Mouse (Mus musculus) MEL (cell line): ENCODE data around the gene Gm20388. TPM values are rescaled to one million over a fixed set of nuclear protein-coding genes. Genes with fewer than 3 reads are reported as not detected.

Source experiments
- DNase-seq: peaks from one replicate; pipeline ENCODE4 v3.0.0; 2011; ENCODE audit warnings: low read depth, low spot score
- H3K27ac ChIP-seq: 2 replicates; pipeline ENCODE4 v1.5.1; 2012; ENCODE audit warnings: low read depth, mild to moderate bottlenecking, control low read depth, low read length, moderate library complexity; ENCODE audit not compliant: control insufficient read depth
- H3K27me3 ChIP-seq, 2 experiments: fragments of 150-350 bp in 1 of 2; sonication (generic) in 1 of 2; 2 replicates each; pipeline ENCODE4 v1.6.1; 2012; ENCODE audit warnings: low read length in 2 of 2, mild to moderate bottlenecking in 2 of 2, improper control_type of control experiment in 1 of 2, moderate library complexity in 1 of 2; ENCODE audit not compliant: insufficient read depth in 2 of 2, control insufficient read depth in 1 of 2
- H3K36me3 ChIP-seq, 2 experiments: 2 replicates each; pipeline ENCODE4 v1.6.1; 2012 to 2014; ENCODE audit warnings: low read length in 2 of 2, improper control_type of control experiment in 1 of 2, inconsistent platforms in 1 of 2, mild to moderate bottlenecking in 1 of 2; ENCODE audit not compliant: insufficient read depth in 2 of 2, control insufficient read depth in 1 of 2
- H3K4me1 ChIP-seq, 2 experiments: fragments of 150-350 bp in 1 of 2; sonication (generic) in 1 of 2; 2 replicates each; pipeline ENCODE4 v1.6.1; 2012; ENCODE audit warnings: low read length in 2 of 2, improper control_type of control experiment in 1 of 2, mild to moderate bottlenecking in 1 of 2; ENCODE audit not compliant: insufficient read depth in 2 of 2, control insufficient read depth in 1 of 2
- H3K4me3 ChIP-seq, 2 experiments: fragments of 150-350 bp in 1 of 2; sonication (generic) in 1 of 2; 2 replicates each; pipeline ENCODE4 v1.5.1; 2012; ENCODE audit warnings: low read depth in 2 of 2, low read length in 2 of 2, mild to moderate bottlenecking in 2 of 2, moderate library complexity in 2 of 2, control low read depth in 1 of 2, improper control_type of control experiment in 1 of 2; ENCODE audit not compliant: control insufficient read depth in 1 of 2, insufficient read depth in 1 of 2
- H3K79me2 ChIP-seq: 2 replicates; pipeline ENCODE4 v1.6.1; 2012; ENCODE audit warnings: mild to moderate bottlenecking, low read length, moderate library complexity; ENCODE audit not compliant: control insufficient read depth, poor library complexity, insufficient read depth
- H3K9ac ChIP-seq: 2 replicates; pipeline ENCODE4 v1.6.1; 2012; ENCODE audit warnings: low read depth, mild to moderate bottlenecking, control low read depth, low read length, moderate library complexity; ENCODE audit not compliant: control insufficient read depth, poor library complexity, severe bottlenecking
- H3K9me3 ChIP-seq: fragments of 150-350 bp; sonication (generic); replicated peaks from 2 replicates; pipeline ENCODE4 v1.6.1; 2012; ENCODE audit warnings: mild to moderate bottlenecking, low read length, improper control_type of control experiment, moderate library complexity; ENCODE audit not compliant: insufficient read depth
- CHD1 ChIP-seq: IDR thresholded peaks from 2 replicates; pipeline ENCODE4 v1.6.1; 2012; ENCODE audit warnings: low read depth, mild to moderate bottlenecking, inconsistent platforms, low read length, improper control_type of control experiment
- CHD2 ChIP-seq: IDR thresholded peaks from 2 replicates; pipeline ENCODE4 v1.6.1; 2011; ENCODE audit warnings: low read length, improper control_type of control experiment
- CTCF ChIP-seq, 3 experiments: IDR thresholded peaks in 2 of 3; conservative IDR thresholded peaks in 1 of 3; 2 replicates each; pipeline ENCODE4 v1.5.1; 2011 to 2012; ENCODE audit warnings: low read length in 3 of 3, low read depth in 2 of 3, mild to moderate bottlenecking in 2 of 3, improper control_type of control experiment in 1 of 3, inconsistent platforms in 1 of 3, mixed read lengths in 1 of 3, moderate library complexity in 1 of 3; ENCODE audit not compliant: control insufficient read depth in 1 of 3, insufficient read depth in 1 of 3, poor library complexity in 1 of 3, severe bottlenecking in 1 of 3
- E2F4 ChIP-seq: IDR thresholded peaks from 2 replicates; pipeline ENCODE4 v1.6.1; 2011; ENCODE audit warnings: low read depth, low read length, improper control_type of control experiment, borderline replicate concordance
- ELF1 ChIP-seq: IDR thresholded peaks from 2 replicates; pipeline ENCODE4 v1.6.1; 2014; ENCODE audit warnings: low read depth, mild to moderate bottlenecking, inconsistent platforms, low read length, improper control_type of control experiment, moderate library complexity
- EP300 ChIP-seq, 2 experiments: IDR thresholded peaks; 2 replicates each; pipeline ENCODE4 v1.6.1; 2011; ENCODE audit warnings: improper control_type of control experiment in 2 of 2, low read length in 2 of 2, low read depth in 1 of 2, mild to moderate bottlenecking in 1 of 2
- GABPA ChIP-seq: IDR thresholded peaks from 2 replicates; pipeline ENCODE4 v1.6.1; 2012; ENCODE audit warnings: low read depth, mild to moderate bottlenecking, inconsistent platforms, low read length, improper control_type of control experiment, moderate library complexity
- HCFC1 ChIP-seq: IDR thresholded peaks from 2 replicates; pipeline ENCODE4 v1.6.1; 2012; ENCODE audit warnings: low read depth, mild to moderate bottlenecking, inconsistent platforms, low read length, improper control_type of control experiment, moderate library complexity
- JUND ChIP-seq: IDR thresholded peaks from 2 replicates; pipeline ENCODE4 v1.6.1; 2011; ENCODE audit warnings: low read depth, mild to moderate bottlenecking, improper control_type of control experiment, low read length
- MAZ ChIP-seq: IDR thresholded peaks from 2 replicates; pipeline ENCODE4 v1.6.1; 2012; ENCODE audit warnings: low read depth, mild to moderate bottlenecking, inconsistent platforms, low read length, improper control_type of control experiment
- MEF2A ChIP-seq: IDR thresholded peaks from 2 replicates; pipeline ENCODE4 v1.6.1; 2014; ENCODE audit warnings: low read depth, mild to moderate bottlenecking, inconsistent platforms, low read length, improper control_type of control experiment; ENCODE audit not compliant: poor library complexity, insufficient replicate concordance, severe bottlenecking; ENCODE audit errors: extremely low read depth
- MYB ChIP-seq: IDR thresholded peaks from 2 replicates; pipeline ENCODE4 v1.6.1; 2011; ENCODE audit warnings: mild to moderate bottlenecking, low read depth, low read length, improper control_type of control experiment
- NRF1 ChIP-seq: IDR thresholded peaks from 2 replicates; pipeline ENCODE4 v1.6.1; 2014; ENCODE audit warnings: low read depth, mild to moderate bottlenecking, inconsistent platforms, low read length, improper control_type of control experiment, moderate library complexity; ENCODE audit not compliant: poor library complexity, insufficient read depth, severe bottlenecking
- POLR2A ChIP-seq, 2 experiments: IDR thresholded peaks; 2 replicates each; pipeline ENCODE4 v1.6.1; 2011 to 2012; ENCODE audit warnings: low read length in 2 of 2, mild to moderate bottlenecking in 2 of 2, control low read depth in 1 of 2, improper control_type of control experiment in 1 of 2, low read depth in 1 of 2, moderate library complexity in 1 of 2; ENCODE audit not compliant: control insufficient read depth in 1 of 2, insufficient read depth in 1 of 2, poor library complexity in 1 of 2
- POLR2AphosphoS5 ChIP-seq: IDR thresholded peaks from 2 replicates; pipeline ENCODE4 v1.6.1; 2012; ENCODE audit warnings: low read depth, borderline replicate concordance, mild to moderate bottlenecking, inconsistent platforms, low read length, moderate library complexity, mixed read lengths
- UBTF ChIP-seq: IDR thresholded peaks from 2 replicates; pipeline ENCODE4 v1.6.1; 2012; ENCODE audit warnings: low read depth, mild to moderate bottlenecking, inconsistent platforms, low read length, improper control_type of control experiment, moderate library complexity, borderline replicate concordance; ENCODE audit not compliant: insufficient read depth
- USF1 ChIP-seq: IDR thresholded peaks from 2 replicates; pipeline ENCODE4 v1.6.1; 2014; ENCODE audit warnings: low read depth, mild to moderate bottlenecking, inconsistent platforms, low read length, improper control_type of control experiment, moderate library complexity
- USF2 ChIP-seq, 2 experiments: IDR thresholded peaks; 2 replicates each; pipeline ENCODE4 v1.6.1; 2011 to 2012; ENCODE audit warnings: improper control_type of control experiment in 2 of 2, low read length in 2 of 2, borderline replicate concordance in 1 of 2, inconsistent platforms in 1 of 2, low read depth in 1 of 2, mild to moderate bottlenecking in 1 of 2; ENCODE audit not compliant: insufficient read depth in 1 of 2
- ZC3H11A ChIP-seq: IDR thresholded peaks from 2 replicates; pipeline ENCODE4 v1.6.1; 2012; ENCODE audit warnings: low read depth, mild to moderate bottlenecking, inconsistent platforms, low read length, improper control_type of control experiment
- polyA plus RNA-seq, 2 experiments: library from polyadenylated mRNA; stranded (reverse) in 1 of 2; unstranded in 1 of 2; fragments of >175 nt in 1 of 2; fragments of >200 nt in 1 of 2; gene quantifications; 2 replicates each; pipeline versions ENCODE4 v1.2.1 to v1.2.4; 2012; ENCODE audit warnings: low replicate concordance in 2 of 2, low read depth in 1 of 2; ENCODE audit not compliant: insufficient read length in 2 of 2, insufficient read depth in 1 of 2, missing spikeins in 1 of 2
- total RNA-seq: library from RNA; depleted of rRNA; stranded (reverse); fragments of 300-350 nt; gene quantifications from 2 replicates; pipeline ENCODE4 v1.2.3, GENCODE M21; 2012

Gm20388 gene
- total and polyA plus RNA-seq, 3 experiments: 11.1 to 17.8 TPM; not detected in 1

GRCm38 (mm10) chr8:124257363-124257762 is 4346.7 kb downstream of the Gm20388 start:
- TF ChIP-seq HCFC1 (no peak), MAZ (no peak), USF2 (IDR thresholded peaks at IDR 0.05; ENCODE audit: borderline replicate concordance in 1 of 2, insufficient read depth in 1 of 2, low read depth in 1 of 2, low read length in 2 of 2) (no peak), ZC3H11A (no peak), CHD2 (no peak), NRF1 (no peak)
- Histone ChIP-seq H3K9me3 (no peaks in the 10 kb centered on the region), H3K36me3 (no peaks in the 10 kb centered on the region), H3K9ac (no peak overlapping the region), H3K27ac (no peak overlapping the region), H3K27me3 (no peaks in the 10 kb centered on the region), H3K4me3 (no peak overlapping the region), H3K79me2 (peaks cover 2% of the 10 kb centered on the region; the same call in 1 of the 2 replicates), H3K4me1 (no peaks in the 10 kb centered on the region)
- no peak for DNase-seq

GRCm38 (mm10) chr8:124259146-124259545 is 4348.5 kb downstream of the Gm20388 start:
- Histone ChIP-seq H3K9ac (no peak overlapping the region), H3K36me3 (no peaks in the 10 kb centered on the region), H3K79me2 (no peaks in the 10 kb centered on the region; the same call in 1 of the 2 replicates), H3K27ac (no peak overlapping the region), H3K4me1 (no peaks in the 10 kb centered on the region), H3K4me3 (no peak overlapping the region), H3K27me3 (no peaks in the 10 kb centered on the region), H3K9me3 (no peaks in the 10 kb centered on the region)
- no peak for TF ChIP-seq MYB
- no peak for TF ChIP-seq POLR2A (IDR thresholded peaks at IDR 0.05; ENCODE audit: control insufficient read depth in 1 of 2, insufficient read depth in 1 of 2, low read depth in 1 of 2, low read length in 2 of 2, poor library complexity in 1 of 2)
- no peak for TF ChIP-seq USF1
- TF ChIP-seq POLR2AphosphoS5: no peak
- TF ChIP-seq CHD1: no peak
- TF ChIP-seq GABPA: no peak
- no peak for TF ChIP-seq ELF1
- TF ChIP-seq JUND: no peak
- no peak for DNase-seq

GRCm38 (mm10) chr8:124259925-124260324 is 4349.3 kb downstream of the Gm20388 start:
- Histone ChIP-seq H3K4me1 (no peaks in the 10 kb centered on the region), H3K4me3 (no peak overlapping the region), H3K9ac (no peak overlapping the region), H3K27me3 (no peaks in the 10 kb centered on the region), H3K79me2 (no peaks in the 10 kb centered on the region; the same call in 1 of the 2 replicates), H3K27ac (no peak overlapping the region), H3K36me3 (no peaks in the 10 kb centered on the region), H3K9me3 (no peaks in the 10 kb centered on the region)
- DNase-seq: no peak
- no peak for TF ChIP-seq UBTF
- no peak for TF ChIP-seq CTCF (IDR thresholded peaks at IDR 0.05 in 2 of 3, conservative IDR thresholded peaks at IDR 0.05 in 1 of 3; ENCODE audit: control insufficient read depth in 1 of 3, insufficient read depth in 1 of 3, low read depth in 2 of 3, low read length in 3 of 3, poor library complexity in 1 of 3, severe bottlenecking in 1 of 3)
- no peak for TF ChIP-seq USF2 (IDR thresholded peaks at IDR 0.05; ENCODE audit: borderline replicate concordance in 1 of 2, insufficient read depth in 1 of 2, low read depth in 1 of 2, low read length in 2 of 2)
- TF ChIP-seq MEF2A: no peak
- no peak for TF ChIP-seq E2F4
- no peak for TF ChIP-seq EP300 (IDR thresholded peaks at IDR 0.05; ENCODE audit: low read depth in 1 of 2, low read length in 2 of 2)
- TF ChIP-seq, all 39 proteins: peak for 0
